Comparison of ENCODE assay signal across 8 mouse cellular contexts in the genomic region with DNA sequence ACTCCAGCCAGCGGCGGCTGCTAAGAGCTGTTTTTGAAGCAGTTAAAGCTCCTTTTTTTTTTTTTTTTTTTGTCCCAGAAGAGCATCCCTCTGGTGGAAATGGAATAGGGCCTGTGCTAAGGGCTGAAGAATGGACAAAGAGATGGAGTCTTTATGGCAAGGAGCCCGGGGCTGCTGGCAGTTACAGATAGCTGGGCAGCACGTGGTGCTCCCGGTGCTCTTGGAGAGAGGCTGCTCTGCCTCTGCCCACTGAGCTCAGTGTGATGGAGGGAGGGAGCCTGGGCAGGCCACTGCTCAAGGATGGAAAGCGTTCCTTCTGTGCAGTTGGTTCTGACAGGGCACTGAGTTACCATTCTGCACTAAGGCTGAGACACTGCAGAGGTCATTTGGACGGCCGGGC. TPM values are rescaled to one million over a fixed set of nuclear protein-coding genes. Genes with fewer than 3 reads are reported as not detected.
A peak's percentile ranks its signal among the peaks of the same experiment; 100 is the strongest.
DNase-seq lines count a peak whose midpoint lies in the region; ATAC-seq and TF ChIP-seq lines count a peak whose summit lies in the region.

No protein-coding gene starts in this region.

- H3K4me2 ChIP-seq in kidney, embryonic 14.5 days (replicated peaks; ENCODE audit: low read depth, low read length) = no peak overlapping the region
- no peak overlapping the region for H3K4me2 ChIP-seq in heart, embryonic 11.5 days
- H3K4me2 ChIP-seq in liver, postnatal 0 days (ENCODE audit: low read depth, low read length) = no peak overlapping the region

- no peak overlapping the region for H3K4me3 ChIP-seq in kidney, embryonic 14.5 days (ENCODE audit: low read length)
- no peak overlapping the region for H3K4me3 ChIP-seq in bone marrow, adult 2 months (replicated peaks; ENCODE audit: control insufficient read depth, low read depth, low read length)
- no peak overlapping the region for H3K4me3 ChIP-seq in heart, embryonic 11.5 days (ENCODE audit: low read depth, low read length)
- H3K4me3 ChIP-seq in liver, postnatal 0 days (ENCODE audit: low read depth, low read length) = no peak overlapping the region

- DNase-seq in kidney, adult 11 months = peak; percentile 43
- no peak for DNase-seq in liver, postnatal 0 days
- no peak for DNase-seq in right cerebral cortex, postnatal 14 days
- DNase-seq in urinary bladder, postnatal 14 days (ENCODE audit: low spot score) = no peak
- DNase-seq in urinary bladder, postnatal 25 days (ENCODE audit: low spot score) = no peak

- no peak overlapping the region for H3K27ac ChIP-seq in kidney, embryonic 14.5 days (ENCODE audit: low read depth, low read length)
- H3K27ac ChIP-seq in bone marrow, adult 2 months (ENCODE audit: control insufficient read depth, insufficient read depth, low read depth, low read length, poor library complexity) = 0 out of 2 replicates have a peak overlapping the region, but pooled peaks have one; percentile 48
- H3K27ac ChIP-seq in heart, embryonic 11.5 days (ENCODE audit: low read depth, low read length) = 0 out of 2 replicates have a peak overlapping the region, but pooled peaks have one; percentile 0
- peak overlapping the region; percentile 49; the same call in 1 of the 2 replicates for H3K27ac ChIP-seq in liver, postnatal 0 days (ENCODE audit: low read depth)

- H3K36me3 ChIP-seq in kidney, embryonic 14.5 days (ENCODE audit: control insufficient read depth, insufficient read depth, low read length) = no peaks in the 10 kb centered on the region
- H3K36me3 ChIP-seq in heart, embryonic 11.5 days (ENCODE audit: control insufficient read depth, insufficient read depth, low read length) = no peaks in the 10 kb centered on the region
- peaks cover 4% of the 10 kb centered on the region; the same call in 1 of the 2 replicates for H3K36me3 ChIP-seq in liver, postnatal 0 days (replicated peaks; ENCODE audit: insufficient read depth, low read length)

- no peak for TF ChIP-seq EP300 in liver, postnatal 0 days (IDR thresholded peaks at IDR 0.05; ENCODE audit: low read depth)

- WGBS in kidney, embryonic 14.5 days = 26% methylated on average over 8 of the region's 8 CpGs
- WGBS in bone marrow, adult 2 months = 17% methylated on average over 8 of the region's 8 CpGs
- 26% methylated on average over 8 of the region's 8 CpGs for WGBS in heart, embryonic 11.5 days (ENCODE audit: insufficient replicate concordance)
- WGBS in liver, postnatal 0 days (ENCODE audit: insufficient replicate concordance) = 39% methylated on average over 8 of the region's 8 CpGs

- no peak for TF ChIP-seq CTCF in bone marrow, adult 2 months (IDR thresholded peaks at IDR 0.05; ENCODE audit: control insufficient read depth, insufficient read depth, low read length)
- TF ChIP-seq CTCF in liver, postnatal 0 days (IDR thresholded peaks at IDR 0.05; ENCODE audit: low read depth) = no peak

- no peak overlapping the region for H3K9ac ChIP-seq in kidney, embryonic 14.5 days (ENCODE audit: low read depth, low read length)
- no peak overlapping the region for H3K9ac ChIP-seq in heart, embryonic 11.5 days (ENCODE audit: low read depth, low read length)
- H3K9ac ChIP-seq in liver, postnatal 0 days (replicated peaks) = no peak overlapping the region

- no peak; the same call in 1 of the 2 replicates for ATAC-seq in kidney, embryonic 14.5 days (ENCODE audit: low FRiP score, low TSS enrichment)
- ATAC-seq in heart, embryonic 11.5 days (replicated peaks; ENCODE audit: insufficient number of reproducible peaks, low FRiP score, low TSS enrichment) = no peak
- ATAC-seq in liver, postnatal 0 days = peak; percentile 47

- TF ChIP-seq POLR2A in bone marrow, adult 2 months (IDR thresholded peaks at IDR 0.05; ENCODE audit: borderline replicate concordance, control insufficient read depth, low read depth, low read length) = no peak

- peaks cover 32% of the 10 kb centered on the region for H3K4me1 ChIP-seq in kidney, embryonic 14.5 days (ENCODE audit: control insufficient read depth, insufficient read depth, low read length)
- peaks cover 21% of the 10 kb centered on the region for H3K4me1 ChIP-seq in bone marrow, adult 2 months (ENCODE audit: control insufficient read depth, insufficient read depth, low read length)
- H3K4me1 ChIP-seq in heart, embryonic 11.5 days (ENCODE audit: control insufficient read depth, insufficient read depth, low read length) = peaks cover 46% of the 10 kb centered on the region
- H3K4me1 ChIP-seq in liver, postnatal 0 days (ENCODE audit: insufficient read depth) = peaks cover 43% of the 10 kb centered on the region

- H3K9me3 ChIP-seq in kidney, embryonic 14.5 days (ENCODE audit: control insufficient read depth, low read length) = no peaks in the 10 kb centered on the region
- H3K9me3 ChIP-seq in heart, embryonic 11.5 days (replicated peaks; ENCODE audit: control insufficient read depth, low read length) = no peaks in the 10 kb centered on the region
- H3K9me3 ChIP-seq in liver, postnatal 0 days (ENCODE audit: low read length) = no peaks in the 10 kb centered on the region

- no peaks in the 10 kb centered on the region for H3K27me3 ChIP-seq in kidney, embryonic 14.5 days (ENCODE audit: control insufficient read depth, insufficient read depth, low read length)
- H3K27me3 ChIP-seq in heart, embryonic 11.5 days (ENCODE audit: control insufficient read depth, insufficient read depth, low read length) = no peaks in the 10 kb centered on the region
- no peaks in the 10 kb centered on the region for H3K27me3 ChIP-seq in liver, postnatal 0 days (ENCODE audit: insufficient read depth, low read length)

RNA-seq across cellular contexts. Expression of gene Med13l, which starts 53.6 kb away (rescaled TPM):
- 9.7 and 12.1 TPM in 2 replicates for polyA plus RNA-seq in kidney, embryonic 14.5 days (2014; fragmentation: Nextera tagmentation; extraction: Ambion mirVana)
- 19.1 and 32.9 TPM in 2 replicates for polyA plus RNA-seq in bone marrow, adult 2 months (2011; ENCODE audit: insufficient read depth, insufficient read length, low replicate concordance, missing spikeins)
- 9.4 and 9.7 TPM in 2 replicates for polyA plus RNA-seq in heart, embryonic 11.5 days (2014; fragmentation: Nextera tagmentation; extraction: Ambion mirVana)
- polyA plus RNA-seq in liver, postnatal 0 days (2015; fragmentation: Nextera tagmentation; extraction: Ambion mirVana) = 4.5 and 5.9 TPM in 2 replicates
